Mouse (Mus musculus): Measurements from ENCODE around the gene Cep97. TPM values are rescaled to one million over a fixed set of nuclear protein-coding genes. Genes with fewer than 3 reads are reported as not detected.
"Not testable (repeated sequence)": the region's sequence is repeated elsewhere in the genome, so short reads cannot be mapped to it uniquely, and the experiment has no call there.

Gene Cep97
- total RNA-seq, 2 experiments from 2014 or later: 7.4 to 8.1 TPM

GRCm38 (mm10) chr16:55947876-55948410, 13.3 kb upstream of the Cep97 start:
- not testable (repeated sequence) for DNase-seq

GRCm38 (mm10) chr16:55947266-55947665, 12.6 kb upstream of the Cep97 start:
- no peak for DNase-seq

- no peak for DNase-seq
Measured at GRCm38 (mm10) chr16:55940781-55941180, 6.1 kb upstream of the Cep97 start.

- DNase-seq: no peak
Measured at GRCm38 (mm10) chr16:55939703-55940102, 5.0 kb upstream of the Cep97 start.

- no peak for DNase-seq
Measured at GRCm38 (mm10) chr16:55938761-55939160, 4.1 kb upstream of the Cep97 start.

GRCm38 (mm10) chr16:55933681-55934343, 843 bp downstream of the Cep97 start:
- DNase-seq: peak; percentile 53

GRCm38 (mm10) chr16:55924010-55924409, 10.6 kb downstream of the Cep97 start:
- no peak for DNase-seq

- no peak for DNase-seq
Measured at GRCm38 (mm10) chr16:55922079-55922478, 12.6 kb downstream of the Cep97 start.

- no peak for DNase-seq
Measured at GRCm38 (mm10) chr16:55914716-55915115, 19.9 kb downstream of the Cep97 start.

GRCm38 (mm10) chr16:55910208-55910793, 24.4 kb downstream of the Cep97 start:
- DNase-seq: no peak

GRCm38 (mm10) chr16:55906928-55907679, 27.6 kb downstream of the Cep97 start:
- DNase-seq: no peak

- no peak for DNase-seq
Measured at GRCm38 (mm10) chr16:55905370-55905769, 29.3 kb downstream of the Cep97 start.

GRCm38 (mm10) chr16:55901839-55902756, 32.6 kb downstream of the Cep97 start:
- DNase-seq: no peak

- peak; percentile 18 for DNase-seq
Measured at GRCm38 (mm10) chr16:55898385-55899002, 36.2 kb downstream of the Cep97 start.

- DNase-seq: no peak
Measured at GRCm38 (mm10) chr16:55895651-55896095, 39.0 kb downstream of the Cep97 start.

- peak; percentile 87 for DNase-seq
Measured at GRCm38 (mm10) chr16:55894893-55895650, 39.6 kb downstream of the Cep97 start, which contains the start of gene Nxpe3. Gene Nxpe3 (minus strand): TSS chr16:55895285.

GRCm38 (mm10) chr16:55894536-55894892, 40.1 kb downstream of the Cep97 start:
- DNase-seq: no peak

- DNase-seq: no peak
Measured at GRCm38 (mm10) chr16:55893410-55894107, 41.1 kb downstream of the Cep97 start.

GRCm38 (mm10) chr16:55892484-55892883, 42.2 kb downstream of the Cep97 start:
- no peak for DNase-seq

GRCm38 (mm10) chr16:55891346-55891745, 43.3 kb downstream of the Cep97 start:
- DNase-seq: no peak
